Mouse (Mus musculus) midbrain, embryonic 10.5 days (tissue): Measurements from ENCODE around the gene Cish. TPM values are rescaled to one million over a fixed set of nuclear protein-coding genes. Genes with fewer than 3 reads are reported as not detected.

Source experiments
- polyA plus RNA-seq: library from polyadenylated mRNA; unstranded; fragments of >200 nt; fragmentation: Nextera tagmentation; extraction: Ambion mirVana; gene quantifications from 2 replicates; pipeline ENCODE4 v1.2.1, GENCODE M21; 2016

The Cish gene
- polyA plus RNA-seq, 1 experiment from 2014 or later: 7.3 TPM

Other genes with a start within 250 kb of the Cish start
- 4.2 and 4.4 TPM in 2 replicates for gene Dock3, start 64.1 kb upstream of the Cish start, polyA plus RNA-seq
- gene Mapkapk3, start 6.1 kb upstream of the Cish start, polyA plus RNA-seq: 3.9 and 4.9 TPM in 2 replicates
- 13.5 and 15.2 TPM in 2 replicates for gene Hemk1, start 42.3 kb downstream of the Cish start, polyA plus RNA-seq
- 1.8 and 2.5 TPM in 2 replicates for gene 6430571L13Rik, start 44.6 kb downstream of the Cish start, polyA plus RNA-seq
- 1.00 and 1.7 TPM in 2 replicates for gene Cacna2d2, start 103.6 kb downstream of the Cish start, polyA plus RNA-seq
- gene Tmem115, start 237.9 kb downstream of the Cish start, polyA plus RNA-seq: 38.6 and 39.5 TPM in 2 replicates
- 20.5 and 22.6 TPM in 2 replicates for gene Cyb561d2, start 246.2 kb downstream of the Cish start, polyA plus RNA-seq
- gene Nprl2, start 246.2 kb downstream of the Cish start, polyA plus RNA-seq: 37.1 and 40.4 TPM in 2 replicates